Mouse (Mus musculus): ENCODE measurements around the gene Vmn1r15. TPM values are rescaled to one million over a fixed set of nuclear protein-coding genes. Genes with fewer than 3 reads are reported as not detected.

Vmn1r15 gene
- not detected for total RNA-seq (2023)

DNA sequence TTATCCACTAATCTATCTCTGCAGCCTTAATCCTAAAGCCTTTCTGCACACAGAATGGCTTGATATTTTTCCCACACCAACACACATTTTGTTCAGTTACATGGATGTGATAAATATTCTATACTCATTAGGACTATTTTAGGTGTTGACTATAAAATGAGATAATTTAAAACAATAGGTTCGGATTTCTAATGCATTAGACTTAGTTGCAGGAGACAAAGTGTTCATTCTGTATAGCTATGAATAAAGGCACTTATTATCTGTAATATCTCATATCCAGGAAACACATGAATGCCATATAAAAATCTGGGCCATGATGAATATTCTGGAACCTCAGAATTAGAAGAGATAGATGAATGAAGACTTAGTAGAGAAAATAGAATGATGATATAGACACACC, at the start of gene Vmn1r15:
Gene Vmn1r15 (plus strand): TSS at position 301 of the 400 bp plus-strand sequence.

DNA sequence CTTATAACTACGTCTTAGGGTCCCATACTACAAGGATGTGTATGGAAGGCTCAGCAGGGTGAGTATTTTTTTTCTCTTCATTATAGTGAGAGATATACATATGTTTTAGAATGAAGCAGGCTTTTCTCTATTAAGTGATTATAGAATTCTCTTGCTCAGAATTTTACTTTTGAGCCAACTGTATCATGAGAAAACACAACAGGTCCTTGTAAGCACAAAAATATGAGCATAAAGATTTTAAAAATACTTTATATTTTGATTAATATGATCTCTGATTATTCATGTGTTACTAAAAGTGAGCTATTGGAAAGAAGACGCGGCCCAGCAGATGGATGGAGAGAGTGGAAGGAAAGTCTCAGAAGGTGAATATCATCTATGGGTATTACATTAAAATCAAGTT, 26.4 kb upstream of the Vmn1r15 start, which contains the start of gene Vmn1r14:
Gene Vmn1r14 (plus strand): TSS at position 301 of the 400 bp plus-strand sequence.

Other genes starting within 250 kb of the Vmn1r15 start
- not detected for gene Vmn1r7, start 232.6 kb upstream of the Vmn1r15 start, total RNA-seq (2023)
- not detected for gene Vmn1r8, start 225.7 kb upstream of the Vmn1r15 start, total RNA-seq (2023)
- not detected for gene Vmn1r9, start 191.2 kb upstream of the Vmn1r15 start, total RNA-seq (2023)
- not detected for gene Vmn1r10, start 148.5 kb upstream of the Vmn1r15 start, total RNA-seq (2023)
- gene Vmn1r11, start 124.5 kb upstream of the Vmn1r15 start, total RNA-seq (2023): not detected
- gene Vmn1r12, start 101.0 kb upstream of the Vmn1r15 start, total RNA-seq (2023): under 1 TPM; 0.09 to 0.20 TPM
- not detected for gene Vmn1r13, start 54.7 kb upstream of the Vmn1r15 start, total RNA-seq (2023)
- gene Vmn1r14, start 26.3 kb upstream of the Vmn1r15 start, total RNA-seq (2023): not detected
- not detected for gene Vmn1r16, start 71.5 kb downstream of the Vmn1r15 start, total RNA-seq (2023)
- gene Vmn1r17, start 105.8 kb downstream of the Vmn1r15 start, total RNA-seq (2023): not detected
- gene Vmn1r18, start 137.8 kb downstream of the Vmn1r15 start, total RNA-seq (2023): not detected
- not detected for gene Vmn1r19, start 145.8 kb downstream of the Vmn1r15 start, total RNA-seq (2023)
- not detected for gene Vmn1r20, start 171.0 kb downstream of the Vmn1r15 start, total RNA-seq (2023)